Mouse (Mus musculus) urinary bladder, postnatal 10 days (tissue): Measurements from ENCODE around the gene Lfng.

Experiments
- DNase-seq: peaks from one replicate; pipeline ENCODE4 v3.0.0; 2022; ENCODE audit warnings: low spot score

Lfng gene

DNA sequence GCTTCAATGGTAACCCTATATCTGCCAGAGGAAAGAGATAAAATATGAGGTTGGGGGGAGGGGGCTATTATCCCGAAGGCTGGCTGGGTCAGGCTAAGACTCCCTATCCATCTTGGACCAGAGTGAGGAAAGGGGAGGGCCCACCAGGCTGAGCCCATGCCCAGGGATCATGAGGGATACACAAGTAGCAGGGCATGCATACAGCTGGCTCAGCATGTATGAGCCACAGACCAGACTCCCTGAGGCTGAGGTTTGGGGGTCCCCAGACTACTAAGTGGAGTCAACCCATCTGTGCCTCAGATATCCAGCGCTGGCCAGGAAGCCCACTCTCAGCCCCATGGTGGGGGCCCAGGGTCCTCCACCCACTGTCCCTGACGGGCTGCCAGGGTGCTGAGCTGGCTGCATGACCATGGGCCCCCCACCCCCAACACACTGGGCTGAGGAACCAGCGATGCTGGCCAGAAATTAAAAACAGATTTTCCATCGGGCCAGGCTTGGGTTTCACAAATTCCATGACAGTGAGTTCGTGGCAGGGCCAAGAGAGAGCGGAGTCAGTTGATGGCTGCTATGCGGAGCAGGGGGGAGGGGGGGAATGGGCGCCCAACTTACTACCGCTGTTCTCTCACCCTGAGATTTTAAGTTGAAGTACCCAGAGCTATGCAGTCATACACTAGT lies 34.3 kb downstream of the Lfng start:
- DNase-seq, result no peak

- DNase-seq, result no peak
These were observed 35.0 kb downstream of the Lfng start for GRCm38 (mm10) chr5:140642076-140642475.

DNA sequence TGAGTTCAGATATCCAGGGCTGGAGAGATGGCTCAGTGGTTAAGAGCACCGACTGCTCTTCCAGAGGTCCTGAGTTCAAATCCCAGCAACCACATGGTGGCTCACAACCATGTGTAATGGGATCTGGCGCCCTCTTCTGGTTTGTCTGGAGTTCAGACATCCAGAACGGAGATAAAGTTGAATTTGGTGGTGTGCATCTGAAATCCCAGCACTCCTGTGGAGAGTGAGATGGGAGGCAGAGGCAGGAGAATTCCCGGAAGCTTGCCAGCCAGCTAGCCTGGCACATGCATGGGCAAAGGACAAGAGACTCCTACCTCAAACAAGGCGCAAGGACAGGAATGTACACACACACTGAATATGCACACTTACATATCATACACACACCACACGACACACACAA lies 37.1 kb downstream of the Lfng start:
- no peak for DNase-seq

GRCm38 (mm10) chr5:140644702-140645201 lies 37.6 kb downstream of the Lfng start:
- DNase-seq, result no peak

DNA sequence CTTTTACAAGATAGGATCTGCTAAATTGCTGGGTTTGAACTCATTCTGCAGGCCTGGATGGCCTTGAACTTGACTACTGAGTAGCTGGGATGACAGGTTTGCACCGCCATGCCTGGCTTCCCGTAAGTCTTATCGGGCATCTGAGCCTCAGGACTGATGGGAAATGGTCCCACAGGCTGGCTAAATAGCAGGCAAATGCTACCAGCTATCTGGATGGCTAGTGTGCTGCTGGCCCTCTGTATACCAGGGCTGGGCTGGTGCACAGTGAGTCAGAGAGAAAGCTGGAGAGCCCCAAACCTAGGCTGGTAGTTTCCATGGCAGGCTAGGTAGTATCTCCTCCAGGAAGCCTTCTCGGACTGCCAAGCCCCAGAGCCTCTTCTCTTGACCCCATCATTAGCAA lies 38.3 kb downstream of the Lfng start:
- no peak for DNase-seq

DNA sequence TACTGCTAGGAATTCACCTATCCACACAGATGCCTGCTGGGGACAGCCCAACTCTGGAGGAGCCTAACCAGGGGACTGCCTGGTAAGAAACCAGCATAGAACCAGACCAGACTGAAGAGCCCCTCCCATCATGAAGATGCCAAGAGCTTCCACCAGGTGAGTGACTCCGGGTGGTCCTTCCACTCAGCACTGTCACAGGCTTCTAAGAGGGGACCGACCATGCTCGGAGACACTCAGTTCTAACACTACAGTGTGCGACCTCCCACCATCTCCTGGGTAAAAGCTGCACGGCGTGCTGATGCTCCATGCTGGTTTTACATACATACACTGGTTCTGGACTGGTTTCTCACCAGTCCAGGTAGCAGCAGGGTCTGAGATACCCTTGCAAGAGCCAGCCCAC lies 39.1 kb downstream of the Lfng start:
- DNase-seq, result no peak

GRCm38 (mm10) chr5:140647031-140647760 lies 40.1 kb downstream of the Lfng start:
- no peak for DNase-seq

GRCm38 (mm10) chr5:140647821-140648518 lies 40.9 kb downstream of the Lfng start:
- DNase-seq, result no peak

GRCm38 (mm10) chr5:140648519-140649100 lies 41.5 kb downstream of the Lfng start, which contains the start of gene Ttyh3:
TSS of gene Ttyh3 (minus strand) at chr5:140649031.
- DNase-seq, result no peak

DNA sequence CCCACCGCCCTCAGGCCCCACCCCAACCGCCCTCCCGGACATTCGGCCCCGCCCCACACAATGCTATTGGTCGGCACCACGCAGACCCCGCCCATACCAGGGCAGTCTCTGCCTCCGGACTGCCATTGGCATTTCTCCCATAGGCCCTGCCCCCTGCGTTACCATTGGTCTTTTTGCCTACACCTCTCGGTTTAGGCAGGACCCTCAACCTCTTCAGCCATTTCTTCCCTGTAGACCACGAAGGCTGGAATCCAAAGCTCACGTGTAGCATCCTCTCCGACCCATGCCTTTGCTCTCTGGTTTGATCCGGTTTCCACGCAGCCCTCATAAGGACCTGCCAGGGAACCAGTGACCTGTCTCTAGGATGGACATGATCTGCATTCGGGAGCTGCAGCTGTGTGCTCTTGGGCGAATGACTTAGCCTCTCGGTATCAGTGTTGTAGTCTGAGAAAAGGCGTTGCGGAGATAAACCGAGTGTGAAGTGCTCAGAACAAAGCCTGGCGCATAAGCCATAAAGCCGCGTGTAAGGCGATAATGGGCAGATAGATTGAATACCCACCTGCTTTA lies 42.1 kb downstream of the Lfng start:
- peak; percentile 97 for DNase-seq

DNA sequence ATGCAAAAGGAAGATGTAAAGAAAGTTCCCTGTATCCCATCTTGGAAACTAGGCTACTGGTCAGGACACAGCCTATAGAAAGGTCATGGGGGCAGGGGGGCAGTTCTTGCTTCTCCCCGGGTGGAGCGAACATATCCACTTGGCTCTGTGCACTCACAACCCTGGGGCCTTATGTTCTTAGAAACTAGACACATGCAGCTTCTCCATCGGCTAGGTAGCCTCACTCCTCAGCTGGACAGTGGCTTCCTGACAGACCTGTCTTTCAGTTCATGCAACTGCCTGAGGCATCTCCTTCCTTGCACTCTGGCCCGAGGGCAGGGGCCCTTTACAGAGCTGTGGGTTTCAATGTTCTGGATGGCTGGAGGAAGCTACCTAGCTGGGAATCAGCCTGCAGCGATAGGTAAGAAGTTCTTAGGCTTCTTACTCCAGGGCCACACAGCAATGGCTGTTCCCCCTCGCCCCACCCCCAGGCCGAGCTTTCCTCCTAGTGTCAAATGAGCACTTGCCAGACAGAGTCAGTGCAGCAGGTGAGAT lies 42.8 kb downstream of the Lfng start:
- DNase-seq, result no peak

DNA sequence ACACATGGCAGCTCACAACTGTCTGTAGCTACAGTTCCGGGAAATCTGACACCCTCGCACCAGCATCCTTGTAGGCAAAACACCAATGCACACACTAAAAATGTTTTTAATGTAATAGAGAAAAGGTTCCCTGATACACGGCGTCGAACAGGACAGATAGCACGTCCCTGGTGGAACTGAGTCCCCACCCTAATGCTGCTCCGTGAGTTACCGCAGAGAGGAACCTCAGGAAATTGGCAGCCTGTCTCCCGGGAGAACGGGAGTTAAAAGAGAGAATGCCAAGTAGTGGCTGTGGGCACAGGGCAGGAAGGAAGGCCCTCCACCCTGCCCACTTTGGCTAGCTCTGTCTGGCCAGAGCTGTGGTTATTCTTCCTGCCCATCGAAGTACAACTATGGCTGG lies 44.1 kb downstream of the Lfng start:
- no peak for DNase-seq

DNA sequence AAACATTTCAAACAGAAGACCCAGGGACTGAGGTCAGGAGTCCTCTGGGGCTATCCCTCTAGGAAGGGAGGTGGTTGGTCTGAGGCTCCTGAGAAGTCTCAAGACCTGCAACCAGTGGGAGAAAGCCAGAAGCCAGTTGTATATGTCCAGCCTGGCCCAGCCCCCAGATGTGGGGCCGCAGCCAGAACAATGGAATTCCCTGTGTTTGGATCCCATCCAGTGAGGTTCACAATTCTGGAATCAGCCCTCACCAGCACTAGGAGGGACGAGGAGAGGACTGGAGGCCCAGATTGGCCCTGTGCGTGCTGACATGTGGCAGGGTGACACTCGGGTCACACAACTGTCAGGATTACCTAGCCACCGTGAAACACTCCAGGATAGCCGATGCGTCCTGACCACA lies 45.5 kb downstream of the Lfng start:
- no peak for DNase-seq

DNA sequence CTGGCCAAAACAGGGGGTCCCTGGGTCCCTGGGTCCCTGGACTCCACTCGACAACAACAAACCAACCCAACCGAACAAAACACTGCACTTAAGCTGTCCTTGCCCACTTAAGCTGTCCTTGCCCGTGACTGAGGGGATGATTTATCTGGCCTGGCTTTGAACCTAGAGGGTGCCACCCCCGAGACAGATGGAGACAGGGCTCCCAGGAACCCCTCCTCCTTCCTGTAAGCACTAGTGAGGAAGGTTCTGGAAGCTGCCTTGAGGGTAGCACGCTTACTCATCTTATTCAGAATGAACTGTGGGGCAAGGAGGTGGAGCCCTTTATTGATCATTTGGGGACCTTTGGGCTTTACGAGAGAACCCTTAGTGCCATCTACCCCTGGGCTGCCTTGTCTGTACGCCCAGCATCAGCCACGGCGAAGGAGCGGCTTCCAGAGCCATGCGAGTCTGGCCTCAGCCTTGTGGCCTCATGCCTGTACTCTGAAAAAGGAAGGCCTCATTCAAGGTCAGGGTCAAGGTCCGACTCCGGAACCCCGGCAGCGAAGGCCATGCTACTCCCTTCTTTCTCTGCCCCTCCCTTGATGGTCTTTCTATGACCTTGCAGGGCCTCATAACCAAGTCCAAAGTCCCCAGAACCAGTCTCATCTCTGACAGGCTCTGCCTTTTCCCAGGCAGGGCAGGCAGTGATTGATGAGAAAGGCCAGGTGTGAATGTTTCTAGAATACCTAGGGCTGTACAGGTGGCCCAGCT lies 47.2 kb downstream of the Lfng start:
- no peak for DNase-seq

DNA sequence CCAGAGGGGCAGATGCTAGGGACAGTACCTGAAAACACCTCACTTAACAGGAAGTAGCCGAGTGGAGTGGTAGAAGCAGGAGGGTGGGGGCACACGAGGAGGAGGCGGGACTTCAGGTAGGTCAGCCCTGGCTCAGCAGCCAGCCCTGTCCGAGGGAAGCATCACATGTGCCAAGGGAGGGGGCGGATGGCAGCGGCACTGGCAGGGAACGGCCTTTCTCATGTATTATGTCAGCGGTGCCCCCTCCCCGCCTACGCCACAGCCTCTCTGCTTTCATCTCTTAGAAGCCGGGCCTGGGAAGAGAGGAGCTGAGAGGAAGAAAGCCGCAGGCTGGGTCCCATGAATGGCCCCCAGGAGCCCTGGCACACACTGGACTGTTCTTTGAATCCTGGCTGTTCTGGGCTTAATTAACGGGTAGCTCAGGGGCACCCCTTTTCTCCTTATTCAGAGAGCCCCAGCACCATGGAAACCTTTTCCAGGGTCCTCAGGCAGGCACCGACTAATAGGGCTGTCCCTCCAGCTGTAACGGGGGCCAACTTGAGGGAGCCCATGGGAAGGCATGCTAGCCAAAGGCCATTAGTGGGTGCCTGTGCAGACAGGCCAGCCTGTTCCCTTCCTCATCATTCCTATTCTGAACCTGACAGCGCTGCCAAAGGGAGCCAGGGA lies 52.6 kb downstream of the Lfng start:
- DNase-seq, result no peak

GRCm38 (mm10) chr5:140660398-140660797 lies 53.3 kb downstream of the Lfng start:
- no peak for DNase-seq

- DNase-seq, result no peak
These were observed 54.3 kb downstream of the Lfng start for GRCm38 (mm10) chr5:140661427-140661826.

DNA sequence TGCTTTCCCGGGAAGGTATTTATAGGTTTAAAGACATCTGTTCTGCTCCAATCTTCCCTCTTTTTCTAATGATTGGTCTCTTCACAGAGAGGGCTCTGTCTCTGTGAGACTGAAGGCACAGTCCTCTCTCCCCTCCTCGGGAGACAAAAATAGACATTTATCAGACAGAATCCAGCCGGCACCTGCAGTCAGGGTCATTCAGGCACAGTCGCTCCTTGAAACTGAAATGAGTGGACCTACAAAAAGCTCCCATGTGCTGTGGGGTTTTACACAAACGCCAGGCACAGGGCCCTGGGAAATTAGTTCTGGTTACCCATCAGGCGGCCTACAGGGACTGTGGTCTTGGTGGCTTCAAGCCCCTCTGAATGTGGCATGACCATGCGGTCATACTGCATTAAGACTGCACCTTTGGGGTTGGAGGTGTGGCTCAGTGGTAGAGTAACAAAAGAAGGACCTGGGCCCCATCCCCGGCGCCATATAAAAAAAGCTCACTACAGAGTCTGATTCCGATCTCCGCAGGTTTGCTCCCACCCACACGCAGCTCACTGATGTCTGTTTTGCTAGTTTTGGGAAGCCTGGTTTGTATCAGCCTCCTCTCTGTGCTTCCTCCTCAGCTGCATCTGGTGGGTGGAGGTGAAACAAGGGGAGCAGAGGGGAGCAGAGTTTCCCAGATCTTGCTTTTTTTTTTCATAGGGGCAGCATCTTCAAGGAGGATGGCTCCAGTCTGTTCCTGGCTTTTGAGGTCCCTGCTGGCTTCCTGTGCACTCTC lies 54.9 kb downstream of the Lfng start:
- no peak for DNase-seq

GRCm38 (mm10) chr5:140662741-140663592 lies 55.8 kb downstream of the Lfng start:
- no peak for DNase-seq
